Mouse (Mus musculus): Measurements from ENCODE around the gene Clstn2. TPM values are rescaled to one million over a fixed set of nuclear protein-coding genes. Genes with fewer than 3 reads are reported as not detected.

Gene Clstn2
- total and polyA plus RNA-seq, 3 experiments: not detected

DNA sequence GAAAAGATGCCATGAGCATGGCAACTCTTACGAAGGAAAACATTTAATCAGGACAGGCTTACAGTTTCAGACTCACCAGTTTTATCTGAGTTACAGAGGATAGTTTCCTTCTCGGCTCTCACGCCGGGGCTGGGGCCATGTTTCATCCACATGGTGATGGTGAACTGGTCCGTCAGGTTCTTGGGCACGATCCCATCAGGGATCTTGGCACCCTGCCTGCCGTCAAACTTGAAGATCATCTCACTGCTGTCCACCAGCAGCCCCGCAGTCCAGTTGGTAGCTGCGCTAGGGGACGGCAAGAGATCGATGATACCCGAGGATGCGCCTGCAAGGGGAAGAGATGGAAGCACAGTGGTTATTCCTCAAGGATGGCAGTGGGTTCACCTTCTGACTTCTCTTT, 500.4 kb downstream of the Clstn2 start:
- Histone ChIP-seq H3K27me3 (replicated peaks) (no peaks in the 10 kb centered on the region), H3K4me3 (replicated peaks in 1 of 3; ENCODE audit: low read depth in 2 of 3, low read length in 2 of 3, poor library complexity in 1 of 3) (no peak overlapping the region), H3K9me3 (replicated peaks; ENCODE audit: low read length) (peaks cover 81% of the 10 kb centered on the region), H3K9ac (ENCODE audit: insufficient read depth, low read depth) (no peak overlapping the region), H3K36me3 (replicated peaks in 1 of 2; ENCODE audit: control insufficient read depth in 1 of 2, insufficient read depth in 1 of 2, low read length in 1 of 2) (no peaks in the 10 kb centered on the region), H3K4me1 (ENCODE audit: control insufficient read depth in 1 of 2, insufficient read depth in 2 of 2) (no peaks in the 10 kb centered on the region), H3K79me2 (replicated peaks; ENCODE audit: control insufficient read depth, extremely low read depth, insufficient read depth, poor library complexity, severe bottlenecking) (no peaks in the 10 kb centered on the region), H3K4me2 (ENCODE audit: insufficient read depth, low read depth, poor library complexity, severe bottlenecking) (no peak overlapping the region), H3K27ac (ENCODE audit: insufficient read depth, low read depth) (no peak overlapping the region)
- no peak for TF ChIP-seq GABPA (IDR thresholded peaks at IDR 0.05; ENCODE audit: insufficient replicate concordance, low read depth, low read length)
- TF ChIP-seq MAX (IDR thresholded peaks at IDR 0.05; ENCODE audit: low read length): no peak
- TF ChIP-seq EP300 (IDR thresholded peaks at IDR 0.05; ENCODE audit: low read length): no peak
- no peak for TF ChIP-seq CHD1 (IDR thresholded peaks at IDR 0.05; ENCODE audit: low read depth, low read length)
- TF ChIP-seq NELFE (IDR thresholded peaks at IDR 0.05; ENCODE audit: low read depth, low read length): no peak
- no peak for TF ChIP-seq KAT2A (IDR thresholded peaks at IDR 0.05; ENCODE audit: insufficient replicate concordance, low read length)
- TF ChIP-seq MAZ (IDR thresholded peaks at IDR 0.05; ENCODE audit: low read depth, low read length): no peak
- no peak for TF ChIP-seq PAX5 (IDR thresholded peaks at IDR 0.05; ENCODE audit: low read length)
- no peak for TF ChIP-seq CTCF (conservative IDR thresholded peaks at IDR 0.05 in 1 of 2, IDR thresholded peaks at IDR 0.05 in 1 of 2; ENCODE audit: low read depth in 2 of 2, low read length in 2 of 2)
- no peak for TF ChIP-seq RAD21 (IDR thresholded peaks at IDR 0.05; ENCODE audit: low read depth, low read length)
- no peak for TF ChIP-seq ZC3H11A (IDR thresholded peaks at IDR 0.05; ENCODE audit: low read depth, low read length)
- TF ChIP-seq UBTF (IDR thresholded peaks at IDR 0.05; ENCODE audit: low read depth, low read length): no peak
- no peak for TF ChIP-seq TBP (conservative IDR thresholded peaks at IDR 0.05; ENCODE audit: low read depth, low read length)
- TF ChIP-seq POLR2A (IDR thresholded peaks at IDR 0.05; ENCODE audit: low read depth, low read length): no peak
- TF ChIP-seq USF1 (IDR thresholded peaks at IDR 0.05; ENCODE audit: low read depth, low read length): no peak
- in situ Hi-C loops (cut with MboI; ENCODE audit: low pct_ligation_motif_present, low pct_unique_long_range_greater_than_20kb, low sequenced_read_pairs): no loop called here
- dilution Hi-C loops (cut with MboI; ENCODE audit: extremely low pct_ligation_motif_present, extremely low pct_unique_long_range_greater_than_20kb, low sequenced_read_pairs): no loop called here
- DNase-seq (ENCODE audit: extremely low read depth): no peak

DNA sequence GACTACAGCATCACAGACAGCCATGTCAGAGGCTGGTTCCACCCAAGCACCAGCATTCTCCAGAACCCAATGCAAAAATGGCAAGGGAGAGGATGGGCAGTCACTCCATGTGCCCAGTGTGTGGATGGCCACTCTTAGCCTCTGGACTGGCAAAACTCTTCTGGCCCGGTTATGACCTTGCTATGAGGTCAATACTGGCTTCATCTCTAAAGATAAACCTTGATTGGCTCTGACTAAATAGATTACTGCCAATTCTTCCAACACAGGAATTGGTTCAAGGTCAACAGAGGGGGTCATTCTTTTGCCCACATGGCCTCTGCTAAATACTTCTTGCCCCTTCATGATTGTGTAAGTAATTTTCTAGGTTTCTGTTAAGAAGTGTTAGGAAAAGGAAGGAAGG, 505.1 kb downstream of the Clstn2 start:
- Histone ChIP-seq H3K9ac (ENCODE audit: insufficient read depth, low read depth) (no peak overlapping the region), H3K27ac (ENCODE audit: insufficient read depth, low read depth) (no peak overlapping the region), H3K4me3 (replicated peaks in 1 of 3; ENCODE audit: low read depth in 2 of 3, low read length in 2 of 3, poor library complexity in 1 of 3) (no peak overlapping the region), H3K9me3 (replicated peaks; ENCODE audit: low read length) (peaks cover 80% of the 10 kb centered on the region), H3K4me1 (ENCODE audit: control insufficient read depth in 1 of 2, insufficient read depth in 2 of 2) (no peaks in the 10 kb centered on the region), H3K79me2 (replicated peaks; ENCODE audit: control insufficient read depth, extremely low read depth, insufficient read depth, poor library complexity, severe bottlenecking) (no peaks in the 10 kb centered on the region), H3K27me3 (replicated peaks) (no peaks in the 10 kb centered on the region), H3K4me2 (ENCODE audit: insufficient read depth, low read depth, poor library complexity, severe bottlenecking) (no peak overlapping the region), H3K36me3 (replicated peaks in 1 of 2; ENCODE audit: control insufficient read depth in 1 of 2, insufficient read depth in 1 of 2, low read length in 1 of 2) (no peaks in the 10 kb centered on the region)
- dilution Hi-C loops (cut with MboI; ENCODE audit: extremely low pct_ligation_motif_present, extremely low pct_unique_long_range_greater_than_20kb, low sequenced_read_pairs) (no loop called here), in situ Hi-C loops (cut with MboI; ENCODE audit: low pct_ligation_motif_present, low pct_unique_long_range_greater_than_20kb, low sequenced_read_pairs) (no loop called here)
- TF ChIP-seq ZKSCAN1 (IDR thresholded peaks at IDR 0.05; ENCODE audit: borderline replicate concordance, low read depth, low read length): no peak
- TF ChIP-seq PAX5 (IDR thresholded peaks at IDR 0.05; ENCODE audit: low read length): no peak
- no peak for TF ChIP-seq USF1 (IDR thresholded peaks at IDR 0.05; ENCODE audit: low read depth, low read length)
- no peak for TF ChIP-seq MAZ (IDR thresholded peaks at IDR 0.05; ENCODE audit: low read depth, low read length)
- no peak for TF ChIP-seq E2F4 (IDR thresholded peaks at IDR 0.05; ENCODE audit: insufficient replicate concordance, low read depth, low read length)
- no peak for TF ChIP-seq ZC3H11A (IDR thresholded peaks at IDR 0.05; ENCODE audit: low read depth, low read length)
- TF ChIP-seq JUN (IDR thresholded peaks at IDR 0.05; ENCODE audit: insufficient read depth, low read depth, low read length): no peak
- no peak for TF ChIP-seq POLR2AphosphoS2 (IDR thresholded peaks at IDR 0.05; ENCODE audit: low read depth, low read length)
- TF ChIP-seq POLR2A (IDR thresholded peaks at IDR 0.05; ENCODE audit: low read depth, low read length): no peak
- TF ChIP-seq ZMIZ1 (IDR thresholded peaks at IDR 0.05; ENCODE audit: low read depth, low read length): no peak
- no peak for TF ChIP-seq TBP (conservative IDR thresholded peaks at IDR 0.05; ENCODE audit: low read depth, low read length)
- DNase-seq (ENCODE audit: extremely low read depth): no peak

All from CH12.LX (cell line).